Mouse (Mus musculus) limb, embryonic 11.5 days (tissue): ENCODE measurements around the gene Ints14. TPM values are rescaled to one million over a fixed set of nuclear protein-coding genes. Genes with fewer than 3 reads are reported as not detected.

Experiments used
- ATAC-seq: fragments of 200-750 bp; cut with Nextera tagmentation; 2 replicates; pipeline ENCODE4 v1.8.0; 2017; ENCODE audit warnings: low read depth; ENCODE audit not compliant: insufficient number of reproducible peaks, low FRiP score, low TSS enrichment
- DNase-seq: peaks from one replicate; pipeline ENCODE4 v3.0.0-alpha.2; 2015; ENCODE audit warnings: low spot score
- H3K27ac ChIP-seq: fragments of 300-500 bp; sonication (generic); replicated peaks from 2 replicates; pipeline ENCODE4 v1.5.1; 2014; ENCODE audit warnings: low read depth, mild to moderate bottlenecking, low read length
- H3K27me3 ChIP-seq: fragments of 300-500 bp; sonication (generic); 2 replicates; pipeline ENCODE4 v1.6.1; 2014; ENCODE audit warnings: mild to moderate bottlenecking, low read length, mixed read lengths; ENCODE audit not compliant: control insufficient read depth, insufficient read depth
- H3K36me3 ChIP-seq: fragments of 300-500 bp; sonication (generic); 2 replicates; pipeline ENCODE4 v1.6.1; 2014; ENCODE audit warnings: mild to moderate bottlenecking, low read length, moderate library complexity, mixed read lengths; ENCODE audit not compliant: control insufficient read depth, insufficient read depth
- H3K4me1 ChIP-seq: fragments of 300-500 bp; sonication (generic); 2 replicates; pipeline ENCODE4 v1.6.1; 2014; ENCODE audit warnings: low read length, mixed read lengths; ENCODE audit not compliant: control insufficient read depth, insufficient read depth
- H3K4me2 ChIP-seq: fragments of 300-500 bp; sonication (generic); 2 replicates; pipeline ENCODE4 v1.6.1; 2014; ENCODE audit warnings: low read depth, mild to moderate bottlenecking, moderate library complexity; ENCODE audit not compliant: severe bottlenecking
- H3K4me3 ChIP-seq: fragments of 300-500 bp; sonication (generic); 2 replicates; pipeline ENCODE4 v1.5.1; 2014; ENCODE audit warnings: low read depth, low read length
- H3K9ac ChIP-seq: fragments of 300-500 bp; sonication (generic); 2 replicates; pipeline ENCODE4 v1.6.1; 2014; ENCODE audit warnings: mild to moderate bottlenecking, low read length
- H3K9me3 ChIP-seq: fragments of 300-500 bp; sonication (generic); 2 replicates; pipeline ENCODE4 v1.6.1; 2016; ENCODE audit warnings: low read length; ENCODE audit not compliant: control insufficient read depth
- WGBS: fragments of 180-500 bp; shearing (Covaris S2); extraction: QIAGEN DNeasy Blood & Tissue Kit; methylation state at CpG from one replicate; pipeline ENCODE4 v1.1.7; 2014; 5-methylcytosine and 5-hydroxymethylcytosine counted together
- polyA plus RNA-seq: library from polyadenylated mRNA; unstranded; fragments of >200 nt; fragmentation: Nextera tagmentation; extraction: Ambion mirVana; gene quantifications from 2 replicates; pipeline ENCODE4 v1.2.1, GENCODE M21; 2014

Gene Ints14
- polyA plus RNA-seq, 1 experiment from 2014 or later: 77.0 TPM

- Histone ChIP-seq H3K36me3 (no peaks in the 10 kb centered on the region), H3K4me1 (peaks cover 5% of the 10 kb centered on the region; the same call in 1 of the 2 replicates), H3K27me3 (peaks cover 6% of the 10 kb centered on the region; the same call in 1 of the 2 replicates), H3K4me2 (no peak overlapping the region), H3K9me3 (no peaks in the 10 kb centered on the region), H3K4me3 (no peak overlapping the region), H3K27ac (no peak overlapping the region), H3K9ac (no peak overlapping the region)
- 92% methylated on average over 4 of the region's 4 CpGs for WGBS
- DNase-seq: no peak
- ATAC-seq: no peak
Observed at GRCm38 (mm10) chr9:64941650-64942049, 19.1 kb upstream of the Ints14 start.

- Histone ChIP-seq H3K9ac (peak overlapping the region; percentile 17; the same call in 1 of the 2 replicates), H3K4me1 (peaks cover 5% of the 10 kb centered on the region; the same call in 1 of the 2 replicates), H3K4me3 (no peak overlapping the region), H3K36me3 (no peaks in the 10 kb centered on the region), H3K4me2 (peak overlapping the region; percentile 34), H3K9me3 (no peaks in the 10 kb centered on the region), H3K27me3 (peaks cover 6% of the 10 kb centered on the region; the same call in 1 of the 2 replicates), H3K27ac (no peak overlapping the region)
- no peak for ATAC-seq
- peak; percentile 39 for DNase-seq
- WGBS: 10% methylated on average over 11 of the region's 11 CpGs
Observed at GRCm38 (mm10) chr9:64943997-64944396, 16.7 kb upstream of the Ints14 start.

- WGBS: 89% methylated on average over 9 of the region's 9 CpGs
- H3K27me3 ChIP-seq: peaks cover 6% of the 10 kb centered on the region
Observed at GRCm38 (mm10) chr9:64947483-64948095, 13.1 kb upstream of the Ints14 start.

GRCm38 (mm10) chr9:64951161-64951657 is 9.5 kb upstream of the Ints14 start, which contains the start of gene Slc24a1:
Gene Slc24a1 (minus strand): TSS chr9:64951607.
- ATAC-seq: no peak
- Histone ChIP-seq H3K27me3 (no peaks in the 10 kb centered on the region; the same call in 1 of the 2 replicates), H3K9me3 (no peaks in the 10 kb centered on the region), H3K9ac (no peak within 1 kb of the TSS), H3K4me2 (no peak within 1 kb of the TSS), H3K4me3 (no peak within 1 kb of the TSS), H3K27ac (no peak within 1 kb of the TSS), H3K36me3 (no peaks in the 10 kb centered on the region), H3K4me1 (no peaks in the 10 kb centered on the region)
- WGBS: 28% methylated on average over 11 of the region's 11 CpGs
- no peak for DNase-seq

More at GRCm38 (mm10) chr9:64947483-64948095, 13.1 kb upstream of the Ints14 start:
- no peak overlapping the region for H3K27ac ChIP-seq
- DNase-seq (no peak), ATAC-seq (no peak)
- no peaks in the 10 kb centered on the region for H3K36me3 ChIP-seq
- H3K4me1 ChIP-seq: peaks cover 3% of the 10 kb centered on the region; the same call in 1 of the 2 replicates
- H3K4me2 ChIP-seq: no peak overlapping the region
- no peaks in the 10 kb centered on the region for H3K9me3 ChIP-seq
- no peak overlapping the region for H3K9ac ChIP-seq
- no peak overlapping the region for H3K4me3 ChIP-seq

- no peaks in the 10 kb centered on the region; the same call in 1 of the 2 replicates for H3K27me3 ChIP-seq
- H3K4me2 ChIP-seq: no peak overlapping the region
- H3K4me3 ChIP-seq: no peak overlapping the region
- DNase-seq (no peak), ATAC-seq (no peak)
- H3K9me3 ChIP-seq: no peaks in the 10 kb centered on the region
- no peaks in the 10 kb centered on the region for H3K4me1 ChIP-seq
- H3K36me3 ChIP-seq: no peaks in the 10 kb centered on the region
- H3K9ac ChIP-seq: no peak overlapping the region
- no peak overlapping the region for H3K27ac ChIP-seq
- WGBS: 18% methylated on average over 5 of the region's 5 CpGs
Observed at GRCm38 (mm10) chr9:64952055-64952454, 8.7 kb upstream of the Ints14 start.

GRCm38 (mm10) chr9:64953190-64953589 is 7.5 kb upstream of the Ints14 start:
- Histone ChIP-seq H3K27ac (no peak overlapping the region), H3K4me3 (no peak overlapping the region), H3K9ac (no peak overlapping the region), H3K9me3 (no peaks in the 10 kb centered on the region), H3K4me1 (no peaks in the 10 kb centered on the region), H3K27me3 (no peaks in the 10 kb centered on the region; the same call in 1 of the 2 replicates), H3K4me2 (no peak overlapping the region), H3K36me3 (no peaks in the 10 kb centered on the region)
- 84% methylated on average over 7 of the region's 7 CpGs for WGBS
- DNase-seq: no peak
- ATAC-seq: no peak

GRCm38 (mm10) chr9:64956337-64956736 is 4.4 kb upstream of the Ints14 start:
- Histone ChIP-seq H3K9me3 (no peaks in the 10 kb centered on the region), H3K4me1 (no peaks in the 10 kb centered on the region), H3K27ac (no peak overlapping the region), H3K36me3 (no peaks in the 10 kb centered on the region), H3K9ac (no peak overlapping the region), H3K4me2 (no peak overlapping the region), H3K4me3 (no peak overlapping the region), H3K27me3 (no peaks in the 10 kb centered on the region; the same call in 1 of the 2 replicates)
- WGBS: 35% methylated on average over 12 of the region's 12 CpGs
- DNase-seq (no peak), ATAC-seq (no peak)

- Histone ChIP-seq H3K27ac (no peak overlapping the region), H3K4me3 (no peak overlapping the region), H3K9ac (no peak overlapping the region), H3K36me3 (no peaks in the 10 kb centered on the region; the same call in 1 of the 2 replicates), H3K27me3 (no peaks in the 10 kb centered on the region), H3K4me2 (no peak overlapping the region), H3K4me1 (peaks cover 5% of the 10 kb centered on the region; the same call in 1 of the 2 replicates), H3K9me3 (no peaks in the 10 kb centered on the region)
- ATAC-seq: no peak
- 93% methylated on average over 3 of the region's 3 CpGs for WGBS
- DNase-seq: no peak
Observed at GRCm38 (mm10) chr9:64957276-64957675, 3.4 kb upstream of the Ints14 start.
